Mouse (Mus musculus): ENCODE data around the gene Foxp1. TPM values are rescaled to one million over a fixed set of nuclear protein-coding genes. Genes with fewer than 3 reads are reported as not detected.

The Foxp1 gene
- polyA plus RNA-seq, 1 experiment from 2014 or later: 65.4 TPM

DNA sequence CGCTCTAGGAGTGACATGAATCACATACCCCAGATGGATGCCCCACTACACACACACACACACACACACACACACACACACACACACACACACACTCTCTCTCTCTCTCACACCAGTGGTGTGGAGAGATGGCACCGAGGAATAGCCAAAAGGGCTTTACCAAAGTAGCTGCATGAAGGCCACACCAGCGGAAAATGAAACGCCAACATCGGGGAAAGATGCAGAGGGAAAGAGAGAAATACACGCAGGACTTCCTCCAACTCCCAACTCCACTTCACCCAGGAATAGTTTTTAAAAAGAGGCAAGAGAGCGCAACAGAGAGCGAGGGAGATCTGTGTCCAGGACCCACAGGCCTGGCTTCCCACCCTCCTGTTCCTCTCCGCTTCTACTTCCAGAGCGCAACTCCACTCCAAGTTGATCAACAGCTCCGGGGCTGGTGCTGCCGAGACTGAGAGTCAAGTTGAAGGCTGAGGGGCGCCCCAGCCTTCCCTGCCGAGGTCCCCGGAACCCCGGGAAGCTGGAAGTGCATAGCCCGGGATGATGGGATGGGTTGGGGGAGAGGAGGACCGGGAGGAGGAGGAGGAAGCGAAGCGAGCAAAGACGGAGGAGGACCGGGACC lies 494.9 kb downstream of the Foxp1 start:
- Histone ChIP-seq H3K4me2 (ENCODE audit: low read depth, severe bottlenecking) (peak overlapping the region; percentile 96), H3K4me1 (ENCODE audit: control insufficient read depth, insufficient read depth, low read length) (peaks cover 9% of the 10 kb centered on the region; the same call in 1 of the 2 replicates), H3K9ac (ENCODE audit: low read length) (peak overlapping the region; percentile 79), H3K27me3 (ENCODE audit: control insufficient read depth, insufficient read depth, low read length) (peaks cover 17% of the 10 kb centered on the region), H3K4me3 (ENCODE audit: low read depth, low read length) (peak overlapping the region; percentile 61), H3K27ac (replicated peaks; ENCODE audit: low read depth, low read length) (peak overlapping the region; percentile 52; the same call in 1 of the 2 replicates), H3K36me3 (ENCODE audit: control insufficient read depth, insufficient read depth, low read length) (no peaks in the 10 kb centered on the region), H3K9me3 (ENCODE audit: control insufficient read depth, low read length) (no peaks in the 10 kb centered on the region)
- DNase-seq (ENCODE audit: low spot score): no peak
- 1% methylated on average over 19 of the region's 22 CpGs for WGBS
- ATAC-seq (ENCODE audit: insufficient number of reproducible peaks, low FRiP score, low TSS enrichment, low read depth): peak; percentile 44

DNA sequence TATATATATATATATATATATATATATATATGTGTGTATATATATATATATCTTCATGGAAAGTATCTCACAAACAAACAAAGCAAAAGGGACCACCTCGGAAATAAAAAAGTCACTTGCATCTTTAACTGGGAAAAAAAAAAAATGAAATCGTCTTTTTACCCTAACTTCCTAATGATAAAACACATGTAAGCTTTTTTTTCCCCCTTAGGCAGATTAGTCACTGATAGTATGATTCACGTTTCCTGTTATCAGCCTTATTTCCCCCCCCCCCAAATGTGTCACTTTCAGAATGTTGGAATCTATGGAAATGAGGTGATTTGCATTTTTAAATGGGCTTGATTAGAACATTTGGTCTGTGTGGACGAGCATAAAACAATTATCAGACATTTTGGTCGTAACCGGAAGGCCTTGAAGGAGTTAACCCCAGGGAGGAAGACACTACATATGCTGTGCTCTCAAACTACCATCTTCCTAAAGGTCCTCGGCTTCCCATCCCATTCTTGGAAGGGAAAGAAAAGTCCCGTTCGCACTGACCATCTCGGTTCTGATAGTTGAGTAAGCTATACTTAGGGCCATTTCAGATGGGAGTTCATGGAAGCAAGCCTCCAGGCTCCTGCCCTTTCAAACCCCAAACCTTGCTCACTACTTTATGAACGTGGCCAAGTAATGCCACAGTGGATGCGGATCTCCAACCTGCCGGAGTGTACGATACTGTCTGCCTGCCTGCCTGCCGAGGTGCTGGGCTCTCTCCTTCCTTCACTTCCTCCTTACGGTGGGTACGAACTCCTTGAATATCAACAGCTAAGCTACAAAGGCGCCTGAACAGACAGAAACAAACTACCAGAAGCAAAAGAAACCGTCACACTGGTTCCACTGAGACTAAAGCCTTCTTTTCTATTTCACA lies 495.6 kb downstream of the Foxp1 start:
- Histone ChIP-seq H3K27ac (replicated peaks; ENCODE audit: low read depth, low read length) (no peak overlapping the region), H3K36me3 (ENCODE audit: control insufficient read depth, insufficient read depth, low read length) (no peaks in the 10 kb centered on the region), H3K9me3 (ENCODE audit: control insufficient read depth, low read length) (no peaks in the 10 kb centered on the region), H3K4me3 (ENCODE audit: low read depth, low read length) (peak overlapping the region; percentile 61), H3K4me2 (ENCODE audit: low read depth, severe bottlenecking) (peak overlapping the region; percentile 96), H3K9ac (ENCODE audit: low read length) (peak overlapping the region; percentile 79), H3K27me3 (ENCODE audit: control insufficient read depth, insufficient read depth, low read length) (peaks cover 17% of the 10 kb centered on the region), H3K4me1 (ENCODE audit: control insufficient read depth, insufficient read depth, low read length) (peaks cover 9% of the 10 kb centered on the region; the same call in 1 of the 2 replicates)
- no peak for DNase-seq (ENCODE audit: low spot score)
- ATAC-seq (ENCODE audit: insufficient number of reproducible peaks, low FRiP score, low TSS enrichment, low read depth): no peak
- WGBS: 12% methylated on average over 19 of the region's 19 CpGs

DNA sequence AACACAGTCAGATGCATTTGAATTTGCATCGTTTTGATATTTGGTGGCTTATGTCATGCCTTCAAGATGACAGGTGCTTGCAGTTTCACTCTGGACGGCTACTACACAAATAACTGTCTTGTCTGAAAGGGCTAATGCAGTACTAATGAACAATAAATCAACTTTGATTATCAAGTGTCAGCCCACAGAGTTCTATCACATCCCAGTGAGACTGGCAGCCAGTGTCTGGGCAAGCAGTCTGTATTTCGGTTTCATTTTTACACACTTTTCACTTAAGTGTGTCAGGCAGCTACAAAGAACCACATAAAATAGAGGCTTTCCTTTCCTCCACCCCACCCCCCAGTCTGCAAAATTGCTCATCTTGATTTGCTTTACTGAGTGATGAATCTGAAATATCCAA lies 496.5 kb downstream of the Foxp1 start:
- no peak overlapping the region for H3K9ac ChIP-seq (ENCODE audit: low read length)
- no peak for ATAC-seq (ENCODE audit: insufficient number of reproducible peaks, low FRiP score, low TSS enrichment, low read depth)
- no peak overlapping the region for H3K4me3 ChIP-seq (ENCODE audit: low read depth, low read length)
- DNase-seq (ENCODE audit: low spot score): no peak
- no peak overlapping the region for H3K27ac ChIP-seq (replicated peaks; ENCODE audit: low read depth, low read length)
- peaks cover 17% of the 10 kb centered on the region for H3K27me3 ChIP-seq (ENCODE audit: control insufficient read depth, insufficient read depth, low read length)
- H3K4me2 ChIP-seq (ENCODE audit: low read depth, severe bottlenecking): no peak overlapping the region
- H3K9me3 ChIP-seq (ENCODE audit: control insufficient read depth, low read length): no peaks in the 10 kb centered on the region
- H3K4me1 ChIP-seq (ENCODE audit: control insufficient read depth, insufficient read depth, low read length): peaks cover 11% of the 10 kb centered on the region; the same call in 1 of the 2 replicates
- 35% methylated on average over 3 of the region's 3 CpGs for WGBS
- H3K36me3 ChIP-seq (ENCODE audit: control insufficient read depth, insufficient read depth, low read length): no peaks in the 10 kb centered on the region

DNA sequence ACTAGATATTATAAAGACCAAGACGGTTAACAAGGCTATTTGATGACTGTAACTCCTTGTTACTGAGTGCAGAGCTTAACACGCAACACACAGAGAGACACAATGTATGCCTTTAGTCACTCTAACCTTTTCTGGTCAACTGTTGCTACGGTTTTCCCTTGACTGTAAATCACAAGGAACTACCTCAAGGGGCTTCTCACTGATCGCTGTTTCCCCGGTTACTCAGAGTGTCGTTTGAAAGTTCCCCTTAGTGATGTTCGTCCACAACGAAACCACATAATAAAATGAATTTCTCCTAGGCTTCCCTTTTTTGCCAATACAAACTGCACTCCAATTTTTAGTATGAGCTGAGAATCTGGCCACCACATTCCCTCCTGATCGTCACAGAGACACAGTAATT lies 497.9 kb downstream of the Foxp1 start:
- 26% methylated on average over 9 of the region's 9 CpGs for WGBS
- Histone ChIP-seq H3K36me3 (ENCODE audit: control insufficient read depth, insufficient read depth, low read length) (no peaks in the 10 kb centered on the region), H3K9me3 (ENCODE audit: control insufficient read depth, low read length) (no peaks in the 10 kb centered on the region), H3K4me2 (ENCODE audit: low read depth, severe bottlenecking) (no peak overlapping the region; the same call in 1 of the 2 replicates), H3K9ac (ENCODE audit: low read length) (no peak overlapping the region), H3K27ac (replicated peaks; ENCODE audit: low read depth, low read length) (no peak overlapping the region), H3K4me3 (ENCODE audit: low read depth, low read length) (no peak overlapping the region), H3K4me1 (ENCODE audit: control insufficient read depth, insufficient read depth, low read length) (peaks cover 20% of the 10 kb centered on the region; the same call in 1 of the 2 replicates), H3K27me3 (ENCODE audit: control insufficient read depth, insufficient read depth, low read length) (peaks cover 17% of the 10 kb centered on the region)
- DNase-seq (ENCODE audit: low spot score): no peak
- no peak for ATAC-seq (ENCODE audit: insufficient number of reproducible peaks, low FRiP score, low TSS enrichment, low read depth)

DNA sequence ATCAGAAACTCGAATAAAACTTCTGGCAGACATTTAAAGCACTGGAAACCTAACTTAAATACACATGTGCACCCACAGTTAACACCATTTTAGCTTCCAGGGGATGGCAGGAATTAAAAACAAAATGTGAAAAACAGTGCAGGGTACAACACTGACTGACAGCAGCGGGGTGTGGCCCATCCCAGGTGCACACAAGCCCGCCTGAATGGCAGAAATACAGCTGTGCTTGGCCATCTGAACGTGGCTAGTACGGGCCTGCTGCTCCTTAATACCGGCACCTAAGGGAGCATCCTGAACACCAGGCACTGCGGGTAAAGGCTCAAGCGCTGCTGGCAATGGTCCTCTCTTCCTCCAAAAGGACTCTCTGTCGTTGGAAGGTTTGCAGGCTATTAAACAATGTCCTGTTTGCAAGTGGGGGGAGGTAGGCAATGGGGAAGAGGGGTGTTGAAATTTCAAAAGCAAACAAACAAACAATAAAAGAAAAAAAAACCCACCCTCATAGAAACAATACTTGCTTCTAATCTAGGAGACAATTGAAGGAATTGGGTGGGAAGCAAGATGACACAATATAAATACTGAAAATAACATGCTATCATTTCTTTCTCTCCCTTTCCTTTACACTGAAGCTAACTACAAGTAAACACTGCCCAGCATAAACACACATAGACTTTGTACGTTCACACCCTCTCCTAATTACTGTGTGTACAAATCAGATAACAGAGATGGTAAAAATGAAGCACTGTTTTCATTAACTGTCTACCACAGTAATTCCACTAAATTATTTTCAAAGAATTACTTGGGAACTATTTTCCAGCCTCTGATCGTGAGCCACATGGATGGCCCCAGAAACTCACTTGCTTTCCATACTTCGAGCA lies 501.7 kb downstream of the Foxp1 start:
- no peaks in the 10 kb centered on the region for H3K9me3 ChIP-seq (ENCODE audit: control insufficient read depth, low read length)
- ATAC-seq (ENCODE audit: insufficient number of reproducible peaks, low FRiP score, low TSS enrichment, low read depth): no peak
- H3K4me1 ChIP-seq (ENCODE audit: control insufficient read depth, insufficient read depth, low read length): peaks cover 19% of the 10 kb centered on the region
- WGBS: 46% methylated on average over 12 of the region's 12 CpGs
- no peak overlapping the region for H3K4me3 ChIP-seq (ENCODE audit: low read depth, low read length)
- H3K9ac ChIP-seq (ENCODE audit: low read length): no peak overlapping the region
- H3K27me3 ChIP-seq (ENCODE audit: control insufficient read depth, insufficient read depth, low read length): peaks cover 12% of the 10 kb centered on the region
- 0 out of 2 replicates have a peak, but pooled peaks cover 2% of the 10 kb centered on the region for H3K36me3 ChIP-seq (ENCODE audit: control insufficient read depth, insufficient read depth, low read length)
- H3K4me2 ChIP-seq (ENCODE audit: low read depth, severe bottlenecking): no peak overlapping the region
- H3K27ac ChIP-seq (replicated peaks; ENCODE audit: low read depth, low read length): no peak overlapping the region
- no peak for DNase-seq (ENCODE audit: low spot score)

DNA sequence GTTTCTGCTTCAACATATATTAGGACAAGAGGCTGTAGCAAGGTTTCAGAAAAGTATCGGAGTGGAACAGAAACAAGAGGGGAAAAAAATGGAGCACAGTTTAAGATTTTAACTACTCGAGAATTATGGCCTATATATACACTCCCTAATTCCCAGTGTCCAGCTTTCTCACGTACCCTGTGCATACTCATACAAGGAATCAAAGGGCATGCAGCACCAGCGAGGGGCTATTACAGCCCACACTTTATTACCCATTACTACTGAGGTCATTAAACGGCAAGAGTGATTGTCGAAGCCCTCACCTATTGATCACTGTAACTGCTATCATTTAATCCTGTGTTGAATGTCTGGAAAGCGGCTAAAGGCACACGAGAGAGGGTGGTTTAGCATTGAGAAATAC lies 502.8 kb downstream of the Foxp1 start:
- ATAC-seq (ENCODE audit: insufficient number of reproducible peaks, low FRiP score, low TSS enrichment, low read depth): no peak
- Histone ChIP-seq H3K36me3 (ENCODE audit: control insufficient read depth, insufficient read depth, low read length) (peaks cover 6% of the 10 kb centered on the region; the same call in 1 of the 2 replicates), H3K9me3 (ENCODE audit: control insufficient read depth, low read length) (no peaks in the 10 kb centered on the region), H3K9ac (ENCODE audit: low read length) (no peak overlapping the region), H3K4me3 (ENCODE audit: low read depth, low read length) (no peak overlapping the region), H3K27me3 (ENCODE audit: control insufficient read depth, insufficient read depth, low read length) (peaks cover 7% of the 10 kb centered on the region; the same call in 1 of the 2 replicates), H3K4me1 (ENCODE audit: control insufficient read depth, insufficient read depth, low read length) (peaks cover 19% of the 10 kb centered on the region), H3K27ac (replicated peaks; ENCODE audit: low read depth, low read length) (no peak overlapping the region), H3K4me2 (ENCODE audit: low read depth, severe bottlenecking) (no peak overlapping the region)
- 22% methylated on average over 8 of the region's 8 CpGs for WGBS
- DNase-seq (ENCODE audit: low spot score): no peak

DNA sequence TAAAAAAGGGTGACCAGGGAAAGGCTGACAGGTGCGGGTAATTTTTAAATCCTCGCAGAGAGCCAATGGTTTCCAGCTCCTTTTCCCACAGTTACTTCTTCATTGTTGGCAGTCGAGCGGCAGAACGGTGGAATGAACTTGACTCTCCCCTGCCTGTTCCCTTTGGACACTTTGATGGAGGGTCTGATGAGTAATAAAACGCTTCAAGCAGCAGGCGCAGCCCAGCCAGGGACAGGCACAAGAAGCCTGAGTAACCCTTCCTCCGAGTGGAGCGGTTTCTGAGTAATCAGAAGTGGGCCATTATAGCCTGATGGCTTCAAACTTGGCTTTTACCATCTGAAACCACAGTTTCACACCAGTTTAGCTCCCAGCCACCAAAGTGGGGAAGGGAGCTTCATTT lies 503.3 kb downstream of the Foxp1 start:
- DNase-seq (ENCODE audit: low spot score): no peak
- Histone ChIP-seq H3K4me1 (ENCODE audit: control insufficient read depth, insufficient read depth, low read length) (peaks cover 23% of the 10 kb centered on the region), H3K4me2 (ENCODE audit: low read depth, severe bottlenecking) (no peak overlapping the region)

More for the DNA sequence above, 503.3 kb downstream of the Foxp1 start:
- ATAC-seq (ENCODE audit: insufficient number of reproducible peaks, low FRiP score, low TSS enrichment, low read depth): no peak
- H3K9ac ChIP-seq (ENCODE audit: low read length): no peak overlapping the region
- H3K4me3 ChIP-seq (ENCODE audit: low read depth, low read length): no peak overlapping the region
- no peaks in the 10 kb centered on the region for H3K9me3 ChIP-seq (ENCODE audit: control insufficient read depth, low read length)
- peaks cover 3% of the 10 kb centered on the region; the same call in 1 of the 2 replicates for H3K27me3 ChIP-seq (ENCODE audit: control insufficient read depth, insufficient read depth, low read length)
- H3K36me3 ChIP-seq (ENCODE audit: control insufficient read depth, insufficient read depth, low read length): peaks cover 6% of the 10 kb centered on the region; the same call in 1 of the 2 replicates
- 9% methylated on average over 9 of the region's 9 CpGs for WGBS
- H3K27ac ChIP-seq (replicated peaks; ENCODE audit: low read depth, low read length): no peak overlapping the region

Measured in limb, embryonic 11.5 days (tissue).